Mouse (Mus musculus) stomach, embryonic 16.5 days (tissue): ENCODE data around the gene Stra6. TPM values are rescaled to one million over a fixed set of nuclear protein-coding genes. Genes with fewer than 3 reads are reported as not detected.

Experiments used
- ATAC-seq: fragments of 200-750 bp; cut with Nextera tagmentation; 2 replicates; pipeline ENCODE4 v1.8.0; 2017; ENCODE audit warnings: moderate number of reproducible peaks, moderate TSS enrichment; ENCODE audit not compliant: insufficient read depth, low FRiP score
- H3K27ac ChIP-seq: fragments of 300-500 bp; sonication (generic); 2 replicates; pipeline ENCODE4 v1.5.1; 2014; ENCODE audit warnings: low read length
- H3K27me3 ChIP-seq: fragments of 300-500 bp; sonication (generic); 2 replicates; pipeline ENCODE4 v1.6.1; 2014; ENCODE audit warnings: low read length, control low read depth, mixed read lengths; ENCODE audit not compliant: control insufficient read depth, insufficient read depth
- H3K36me3 ChIP-seq: fragments of 300-500 bp; sonication (generic); 2 replicates; pipeline ENCODE4 v1.6.1; 2014; ENCODE audit warnings: low read length; ENCODE audit not compliant: control insufficient read depth, insufficient read depth
- H3K4me1 ChIP-seq: fragments of 300-500 bp; sonication (generic); 2 replicates; pipeline ENCODE4 v1.6.1; 2014; ENCODE audit warnings: low read length, control low read depth, mixed read lengths; ENCODE audit not compliant: control insufficient read depth, insufficient read depth
- H3K4me2 ChIP-seq: fragments of 300-500 bp; sonication (generic); 2 replicates; pipeline ENCODE4 v1.6.1; 2014; ENCODE audit warnings: low read depth, low read length, mixed read lengths
- H3K4me3 ChIP-seq: fragments of 300-500 bp; sonication (generic); replicated peaks from 2 replicates; pipeline ENCODE4 v1.5.1; 2014; ENCODE audit warnings: mild to moderate bottlenecking, low read length
- H3K9ac ChIP-seq: fragments of 300-500 bp; sonication (generic); 2 replicates; pipeline ENCODE4 v1.6.1; 2014; ENCODE audit warnings: low read length
- H3K9me3 ChIP-seq: fragments of 300-500 bp; sonication (generic); replicated peaks from 2 replicates; pipeline ENCODE4 v1.6.1; 2016; ENCODE audit warnings: low read length, control low read depth; ENCODE audit not compliant: control insufficient read depth
- WGBS: fragments of 180-500 bp; shearing (Covaris S2); extraction: QIAGEN DNeasy Blood & Tissue Kit; methylation state at CpG from one replicate; pipeline ENCODE4 v1.1.7; 2014; 5-methylcytosine and 5-hydroxymethylcytosine counted together
- polyA plus RNA-seq: library from polyadenylated mRNA; unstranded; fragments of >200 nt; fragmentation: Nextera tagmentation; extraction: Ambion mirVana; gene quantifications from 2 replicates; pipeline ENCODE4 v1.2.1, GENCODE M21; 2015

Stra6 gene
- polyA plus RNA-seq: 1.4 and 2.2 TPM in 2 replicates

GRCm38 (mm10) chr9:58063531-58063930, at the start of gene Stra6:
Gene Stra6, plus strand, starts transcription at chr9:58063788.
- no peaks in the 10 kb centered on the region for H3K4me1 ChIP-seq
- no peak within 1 kb of the TSS for H3K27ac ChIP-seq
- no peak within 1 kb of the TSS for H3K4me2 ChIP-seq
- H3K27me3 ChIP-seq: no peaks in the 10 kb centered on the region; the same call in 1 of the 2 replicates
- no peak for ATAC-seq
- no peaks in the 10 kb centered on the region for H3K36me3 ChIP-seq
- 7% methylated on average over 3 of the region's 3 CpGs for WGBS
- no peak within 1 kb of the TSS for H3K9ac ChIP-seq
- H3K9me3 ChIP-seq: no peaks in the 10 kb centered on the region
- H3K4me3 ChIP-seq: no peak within 1 kb of the TSS

- H3K27ac ChIP-seq: no peak overlapping the region
- H3K9me3 ChIP-seq: no peaks in the 10 kb centered on the region
- H3K36me3 ChIP-seq: no peaks in the 10 kb centered on the region
- no peaks in the 10 kb centered on the region; the same call in 1 of the 2 replicates for H3K4me1 ChIP-seq
- H3K27me3 ChIP-seq: no peaks in the 10 kb centered on the region
- ATAC-seq: no peak
- no peak overlapping the region for H3K4me2 ChIP-seq
- H3K9ac ChIP-seq: no peak overlapping the region
- WGBS: 50% methylated on average over 8 of the region's 8 CpGs
- H3K4me3 ChIP-seq: no peak overlapping the region
Measured at GRCm38 (mm10) chr9:58014393-58015160, 49.0 kb upstream of the Stra6 start.

GRCm38 (mm10) chr9:58015856-58016255, 47.7 kb upstream of the Stra6 start:
- no peak for ATAC-seq
- 87% methylated on average over 6 of the region's 6 CpGs for WGBS
- no peak overlapping the region for H3K9ac ChIP-seq

GRCm38 (mm10) chr9:58016962-58017361, 46.6 kb upstream of the Stra6 start:
- Histone ChIP-seq H3K4me1 (no peaks in the 10 kb centered on the region; the same call in 1 of the 2 replicates), H3K9me3 (no peaks in the 10 kb centered on the region), H3K27me3 (no peaks in the 10 kb centered on the region), H3K27ac (no peak overlapping the region), H3K36me3 (no peaks in the 10 kb centered on the region), H3K9ac (no peak overlapping the region), H3K4me2 (no peak overlapping the region), H3K4me3 (no peak overlapping the region)
- ATAC-seq: no peak
- 70% methylated on average over 3 of the region's 3 CpGs for WGBS

More at GRCm38 (mm10) chr9:58015856-58016255, 47.7 kb upstream of the Stra6 start:
- no peak overlapping the region for H3K27ac ChIP-seq
- no peaks in the 10 kb centered on the region for H3K9me3 ChIP-seq
- no peaks in the 10 kb centered on the region; the same call in 1 of the 2 replicates for H3K4me1 ChIP-seq
- no peaks in the 10 kb centered on the region for H3K36me3 ChIP-seq
- no peak overlapping the region for H3K4me2 ChIP-seq
- H3K27me3 ChIP-seq: no peaks in the 10 kb centered on the region
- no peak overlapping the region for H3K4me3 ChIP-seq

- H3K36me3 ChIP-seq: no peaks in the 10 kb centered on the region
- no peak for ATAC-seq
- no peak overlapping the region for H3K27ac ChIP-seq
- H3K4me2 ChIP-seq: no peak overlapping the region
- H3K9ac ChIP-seq: no peak overlapping the region
- 82% methylated on average over 5 of the region's 5 CpGs for WGBS
- H3K4me1 ChIP-seq: no peaks in the 10 kb centered on the region; the same call in 1 of the 2 replicates
- H3K27me3 ChIP-seq: no peaks in the 10 kb centered on the region
- H3K9me3 ChIP-seq: no peaks in the 10 kb centered on the region
- no peak overlapping the region for H3K4me3 ChIP-seq
Measured at GRCm38 (mm10) chr9:58018385-58018784, 45.2 kb upstream of the Stra6 start.

GRCm38 (mm10) chr9:58025995-58026394, 37.6 kb upstream of the Stra6 start:
- H3K9ac ChIP-seq: no peak overlapping the region
- no peaks in the 10 kb centered on the region for H3K9me3 ChIP-seq
- WGBS: 83% methylated on average over 9 of the region's 9 CpGs
- no peaks in the 10 kb centered on the region for H3K36me3 ChIP-seq
- no peak for ATAC-seq
- H3K27me3 ChIP-seq: no peaks in the 10 kb centered on the region
- H3K4me3 ChIP-seq: no peak overlapping the region
- H3K4me2 ChIP-seq: no peak overlapping the region
- no peak overlapping the region for H3K27ac ChIP-seq
- no peaks in the 10 kb centered on the region for H3K4me1 ChIP-seq

GRCm38 (mm10) chr9:58027426-58028180, 36.0 kb upstream of the Stra6 start:
- no peaks in the 10 kb centered on the region for H3K4me1 ChIP-seq
- H3K9ac ChIP-seq: no peak overlapping the region
- H3K4me3 ChIP-seq: no peak overlapping the region
- H3K4me2 ChIP-seq: no peak overlapping the region
- ATAC-seq: no peak
- WGBS: 43% methylated on average over 2 of the region's 2 CpGs
- no peaks in the 10 kb centered on the region for H3K9me3 ChIP-seq
- no peaks in the 10 kb centered on the region for H3K36me3 ChIP-seq
- no peak overlapping the region for H3K27ac ChIP-seq
- no peaks in the 10 kb centered on the region for H3K27me3 ChIP-seq

- no peaks in the 10 kb centered on the region for H3K4me1 ChIP-seq
- H3K9me3 ChIP-seq: no peaks in the 10 kb centered on the region
- 57% methylated on average over 5 of the region's 5 CpGs for WGBS
- H3K27ac ChIP-seq: no peak overlapping the region
- H3K36me3 ChIP-seq: no peaks in the 10 kb centered on the region
- H3K4me2 ChIP-seq: no peak overlapping the region
- no peak overlapping the region for H3K4me3 ChIP-seq
- no peak for ATAC-seq
- H3K9ac ChIP-seq: no peak overlapping the region
- H3K27me3 ChIP-seq: no peaks in the 10 kb centered on the region
Measured at GRCm38 (mm10) chr9:58028841-58029240, 34.7 kb upstream of the Stra6 start.

GRCm38 (mm10) chr9:58029635-58030034, 34.0 kb upstream of the Stra6 start:
- ATAC-seq: no peak
- 77% methylated on average over 6 of the region's 6 CpGs for WGBS

More at GRCm38 (mm10) chr9:58029635-58030034, 34.0 kb upstream of the Stra6 start:
- Histone ChIP-seq H3K27ac (no peak overlapping the region), H3K27me3 (no peaks in the 10 kb centered on the region), H3K4me3 (no peak overlapping the region), H3K4me2 (no peak overlapping the region), H3K9me3 (no peaks in the 10 kb centered on the region), H3K36me3 (no peaks in the 10 kb centered on the region), H3K9ac (no peak overlapping the region), H3K4me1 (no peaks in the 10 kb centered on the region)
